Mouse (Mus musculus): ENCODE measurements around the gene Ece1. TPM values are rescaled to one million over a fixed set of nuclear protein-coding genes. Genes with fewer than 3 reads are reported as not detected.
A peak's percentile ranks its signal among the peaks of the same experiment; 100 is the strongest.

Gene Ece1
- polyA plus RNA-seq, 1 experiment from 2014 or later = 11.2 TPM

GRCm38 (mm10) chr4:137910382-137911009 is 48.5 kb downstream of the Ece1 start:
- 98% methylated on average over 5 of the region's 5 CpGs for WGBS
- Histone ChIP-seq H3K9me3 (no peaks in the 10 kb centered on the region), H3K36me3 (no peaks in the 10 kb centered on the region), H3K9ac (replicated peaks) (no peak overlapping the region), H3K4me2 (replicated peaks) (no peak overlapping the region), H3K27me3 (no peaks in the 10 kb centered on the region; the same call in 1 of the 2 replicates), H3K4me3 (no peak overlapping the region), H3K4me1 (peaks cover 24% of the 10 kb centered on the region), H3K27ac (replicated peaks) (no peak overlapping the region)
- no peak for ATAC-seq (replicated peaks)

- H3K4me2 ChIP-seq (replicated peaks) = no peak overlapping the region
- no peak overlapping the region for H3K27ac ChIP-seq (replicated peaks)
- no peak overlapping the region for H3K4me3 ChIP-seq
- peaks cover 24% of the 10 kb centered on the region for H3K4me1 ChIP-seq
- ATAC-seq (replicated peaks) = no peak
- H3K27me3 ChIP-seq = no peaks in the 10 kb centered on the region; the same call in 1 of the 2 replicates
- H3K36me3 ChIP-seq = no peaks in the 10 kb centered on the region
- no peaks in the 10 kb centered on the region for H3K9me3 ChIP-seq
- WGBS = 90% methylated on average over 8 of the region's 8 CpGs
- H3K9ac ChIP-seq (replicated peaks) = no peak overlapping the region
Measured at GRCm38 (mm10) chr4:137911657-137912056, 49.6 kb downstream of the Ece1 start.

GRCm38 (mm10) chr4:137912768-137913305 is 50.8 kb downstream of the Ece1 start:
- Histone ChIP-seq H3K27me3 (no peaks in the 10 kb centered on the region; the same call in 1 of the 2 replicates), H3K27ac (replicated peaks) (no peak overlapping the region), H3K9me3 (no peaks in the 10 kb centered on the region), H3K36me3 (no peaks in the 10 kb centered on the region), H3K4me1 (peaks cover 28% of the 10 kb centered on the region), H3K4me2 (replicated peaks) (peak overlapping the region; percentile 88), H3K4me3 (peak overlapping the region; percentile 50), H3K9ac (replicated peaks) (peak overlapping the region; percentile 56; the same call in 1 of the 2 replicates)
- WGBS = 40% methylated on average over 13 of the region's 13 CpGs
- ATAC-seq (replicated peaks) = 0 out of 2 replicates have a peak, but pooled peaks have one; percentile 21

GRCm38 (mm10) chr4:137913321-137914057 is 51.5 kb downstream of the Ece1 start:
- Histone ChIP-seq H3K9me3 (no peaks in the 10 kb centered on the region), H3K36me3 (no peaks in the 10 kb centered on the region), H3K4me2 (replicated peaks) (peak overlapping the region; percentile 88), H3K9ac (replicated peaks) (peak overlapping the region; percentile 56), H3K4me3 (peak overlapping the region; percentile 50), H3K27me3 (no peaks in the 10 kb centered on the region; the same call in 1 of the 2 replicates), H3K27ac (replicated peaks) (no peak overlapping the region), H3K4me1 (peaks cover 30% of the 10 kb centered on the region)
- WGBS = 1% methylated on average over 54 of the region's 54 CpGs
- ATAC-seq (replicated peaks) = peak; percentile 73

GRCm38 (mm10) chr4:137917591-137917990 is 55.6 kb downstream of the Ece1 start:
- Histone ChIP-seq H3K36me3 (no peaks in the 10 kb centered on the region), H3K4me2 (replicated peaks) (no peak overlapping the region), H3K9ac (replicated peaks) (no peak overlapping the region), H3K9me3 (no peaks in the 10 kb centered on the region), H3K4me1 (peaks cover 51% of the 10 kb centered on the region), H3K4me3 (no peak overlapping the region), H3K27ac (replicated peaks) (no peak overlapping the region), H3K27me3 (peaks cover 7% of the 10 kb centered on the region; the same call in 1 of the 2 replicates)
- ATAC-seq (replicated peaks) = no peak
- 24% methylated on average over 6 of the region's 6 CpGs for WGBS

GRCm38 (mm10) chr4:137918559-137918958 is 56.5 kb downstream of the Ece1 start:
- WGBS = 43% methylated on average over 9 of the region's 9 CpGs
- no peaks in the 10 kb centered on the region for H3K9me3 ChIP-seq
- H3K9ac ChIP-seq (replicated peaks) = no peak overlapping the region
- no peak overlapping the region for H3K27ac ChIP-seq (replicated peaks)
- no peaks in the 10 kb centered on the region for H3K36me3 ChIP-seq
- H3K4me3 ChIP-seq = no peak overlapping the region
- peaks cover 7% of the 10 kb centered on the region; the same call in 1 of the 2 replicates for H3K27me3 ChIP-seq
- ATAC-seq (replicated peaks) = no peak
- H3K4me2 ChIP-seq (replicated peaks) = no peak overlapping the region
- H3K4me1 ChIP-seq = peaks cover 42% of the 10 kb centered on the region

- no peak for ATAC-seq (replicated peaks)
- Histone ChIP-seq H3K4me3 (no peak overlapping the region), H3K36me3 (no peaks in the 10 kb centered on the region), H3K27ac (replicated peaks) (no peak overlapping the region), H3K4me2 (replicated peaks) (no peak overlapping the region), H3K9me3 (no peaks in the 10 kb centered on the region), H3K27me3 (peaks cover 7% of the 10 kb centered on the region; the same call in 1 of the 2 replicates), H3K9ac (replicated peaks) (no peak overlapping the region), H3K4me1 (peaks cover 36% of the 10 kb centered on the region)
- 59% methylated on average over 10 of the region's 10 CpGs for WGBS
Measured at GRCm38 (mm10) chr4:137919116-137919515, 57.1 kb downstream of the Ece1 start.

GRCm38 (mm10) chr4:137920005-137920404 is 58.0 kb downstream of the Ece1 start:
- Histone ChIP-seq H3K4me3 (no peak overlapping the region), H3K36me3 (no peaks in the 10 kb centered on the region), H3K27ac (replicated peaks) (peak overlapping the region; percentile 53), H3K9ac (replicated peaks) (no peak overlapping the region), H3K9me3 (no peaks in the 10 kb centered on the region), H3K4me2 (replicated peaks) (no peak overlapping the region), H3K27me3 (peaks cover 7% of the 10 kb centered on the region; the same call in 1 of the 2 replicates), H3K4me1 (peaks cover 37% of the 10 kb centered on the region)
- no peak for ATAC-seq (replicated peaks)
- 38% methylated on average over 7 of the region's 7 CpGs for WGBS

GRCm38 (mm10) chr4:137920500-137920961 is 58.5 kb downstream of the Ece1 start:
- peaks cover 7% of the 10 kb centered on the region; the same call in 1 of the 2 replicates for H3K27me3 ChIP-seq
- H3K9me3 ChIP-seq = no peaks in the 10 kb centered on the region
- no peak overlapping the region for H3K4me3 ChIP-seq
- no peak overlapping the region for H3K9ac ChIP-seq (replicated peaks)
- H3K4me1 ChIP-seq = peaks cover 43% of the 10 kb centered on the region
- H3K36me3 ChIP-seq = no peaks in the 10 kb centered on the region
- no peak for ATAC-seq (replicated peaks)
- H3K27ac ChIP-seq (replicated peaks) = peak overlapping the region; percentile 53
- 23% methylated on average over 10 of the region's 10 CpGs for WGBS
- no peak overlapping the region for H3K4me2 ChIP-seq (replicated peaks)

- WGBS = 91% methylated on average over 11 of the region's 11 CpGs
- H3K9me3 ChIP-seq = no peaks in the 10 kb centered on the region
- peaks cover 43% of the 10 kb centered on the region for H3K4me1 ChIP-seq
- H3K4me3 ChIP-seq = no peak overlapping the region
- H3K27ac ChIP-seq (replicated peaks) = no peak overlapping the region
- ATAC-seq (replicated peaks) = no peak
- no peaks in the 10 kb centered on the region for H3K36me3 ChIP-seq
- H3K9ac ChIP-seq (replicated peaks) = no peak overlapping the region
- H3K4me2 ChIP-seq (replicated peaks) = no peak overlapping the region
- H3K27me3 ChIP-seq = peaks cover 7% of the 10 kb centered on the region; the same call in 1 of the 2 replicates
Measured at GRCm38 (mm10) chr4:137921510-137921909, 59.5 kb downstream of the Ece1 start.

- H3K9me3 ChIP-seq = no peaks in the 10 kb centered on the region
- H3K36me3 ChIP-seq = no peaks in the 10 kb centered on the region
- no peak for ATAC-seq (replicated peaks)
- H3K27ac ChIP-seq (replicated peaks) = no peak overlapping the region
- H3K4me1 ChIP-seq = peaks cover 34% of the 10 kb centered on the region
- peaks cover 7% of the 10 kb centered on the region; the same call in 1 of the 2 replicates for H3K27me3 ChIP-seq
- H3K4me3 ChIP-seq = no peak overlapping the region
- H3K4me2 ChIP-seq (replicated peaks) = no peak overlapping the region
- WGBS = 93% methylated on average over 15 of the region's 15 CpGs
- H3K9ac ChIP-seq (replicated peaks) = no peak overlapping the region
Measured at GRCm38 (mm10) chr4:137923052-137923451, 61.0 kb downstream of the Ece1 start.

GRCm38 (mm10) chr4:137925176-137925575 is 63.1 kb downstream of the Ece1 start:
- Histone ChIP-seq H3K9ac (replicated peaks) (no peak overlapping the region), H3K4me2 (replicated peaks) (no peak overlapping the region)
- WGBS = 19% methylated on average over 4 of the region's 4 CpGs

More at GRCm38 (mm10) chr4:137925176-137925575, 63.1 kb downstream of the Ece1 start:
- Histone ChIP-seq H3K9me3 (no peaks in the 10 kb centered on the region), H3K27me3 (no peaks in the 10 kb centered on the region), H3K4me3 (no peak overlapping the region), H3K4me1 (peaks cover 15% of the 10 kb centered on the region), H3K36me3 (no peaks in the 10 kb centered on the region), H3K27ac (replicated peaks) (no peak overlapping the region)
- ATAC-seq (replicated peaks) = no peak

Measured in forebrain, embryonic 15.5 days (tissue).